Mouse (Mus musculus): ENCODE data around the gene Hira. TPM values are rescaled to one million over a fixed set of nuclear protein-coding genes. Genes with fewer than 3 reads are reported as not detected.

Hira gene
- polyA plus RNA-seq, 1 experiment from 2014 or later = 3.0 TPM

- no peak overlapping the region for H3K27ac ChIP-seq (ENCODE audit: low read length)
- H3K9ac ChIP-seq (ENCODE audit: low read depth, low read length) = no peak overlapping the region
- H3K36me3 ChIP-seq (ENCODE audit: control insufficient read depth, insufficient read depth) = peaks cover 13% of the 10 kb centered on the region
- no peaks in the 10 kb centered on the region for H3K9me3 ChIP-seq (replicated peaks; ENCODE audit: control insufficient read depth, low read length)
- no peak overlapping the region for H3K4me2 ChIP-seq (ENCODE audit: low read depth, low read length)
- WGBS (ENCODE audit: insufficient replicate concordance) = 49% methylated on average over 3 of the region's 3 CpGs
- peaks cover 7% of the 10 kb centered on the region for H3K4me1 ChIP-seq (ENCODE audit: control insufficient read depth, low read depth, low read length)
- ATAC-seq (ENCODE audit: low read depth) = no peak
- no peak overlapping the region for H3K4me3 ChIP-seq (ENCODE audit: low read depth, low read length)
- H3K27me3 ChIP-seq (ENCODE audit: control insufficient read depth, insufficient read depth, low read depth, low read length) = no peaks in the 10 kb centered on the region
Observed at GRCm38 (mm10) chr16:18895249-18895648, 18.4 kb downstream of the Hira start.

- Histone ChIP-seq H3K27me3 (ENCODE audit: control insufficient read depth, insufficient read depth, low read depth, low read length) (no peaks in the 10 kb centered on the region), H3K9me3 (replicated peaks; ENCODE audit: control insufficient read depth, low read length) (no peaks in the 10 kb centered on the region), H3K4me1 (ENCODE audit: control insufficient read depth, low read depth, low read length) (peaks cover 7% of the 10 kb centered on the region), H3K4me2 (ENCODE audit: low read depth, low read length) (no peak overlapping the region), H3K36me3 (ENCODE audit: control insufficient read depth, insufficient read depth) (peaks cover 13% of the 10 kb centered on the region), H3K27ac (ENCODE audit: low read length) (no peak overlapping the region), H3K4me3 (ENCODE audit: low read depth, low read length) (no peak overlapping the region), H3K9ac (ENCODE audit: low read depth, low read length) (no peak overlapping the region)
- ATAC-seq (ENCODE audit: low read depth) = peak; percentile 72
- WGBS (ENCODE audit: insufficient replicate concordance) = 45% methylated on average over 10 of the region's 10 CpGs
Observed at GRCm38 (mm10) chr16:18896429-18896828, 19.6 kb downstream of the Hira start.

GRCm38 (mm10) chr16:18905648-18906047 lies 28.8 kb downstream of the Hira start:
- 82% methylated on average over 1 of the region's 1 CpGs for WGBS (ENCODE audit: insufficient replicate concordance)
- H3K9ac ChIP-seq (ENCODE audit: low read depth, low read length) = no peak overlapping the region
- no peak overlapping the region for H3K4me3 ChIP-seq (ENCODE audit: low read depth, low read length)
- H3K4me2 ChIP-seq (ENCODE audit: low read depth, low read length) = no peak overlapping the region
- H3K9me3 ChIP-seq (replicated peaks; ENCODE audit: control insufficient read depth, low read length) = no peaks in the 10 kb centered on the region
- H3K27ac ChIP-seq (ENCODE audit: low read length) = no peak overlapping the region
- no peaks in the 10 kb centered on the region for H3K27me3 ChIP-seq (ENCODE audit: control insufficient read depth, insufficient read depth, low read depth, low read length)
- H3K4me1 ChIP-seq (ENCODE audit: control insufficient read depth, low read depth, low read length) = no peaks in the 10 kb centered on the region
- no peaks in the 10 kb centered on the region; the same call in 1 of the 2 replicates for H3K36me3 ChIP-seq (ENCODE audit: control insufficient read depth, insufficient read depth)
- ATAC-seq (ENCODE audit: low read depth) = no peak

- Histone ChIP-seq H3K9ac (ENCODE audit: low read depth, low read length) (no peak overlapping the region), H3K4me1 (ENCODE audit: control insufficient read depth, low read depth, low read length) (no peaks in the 10 kb centered on the region), H3K4me2 (ENCODE audit: low read depth, low read length) (no peak overlapping the region), H3K27me3 (ENCODE audit: control insufficient read depth, insufficient read depth, low read depth, low read length) (no peaks in the 10 kb centered on the region), H3K4me3 (ENCODE audit: low read depth, low read length) (no peak overlapping the region), H3K9me3 (replicated peaks; ENCODE audit: control insufficient read depth, low read length) (no peaks in the 10 kb centered on the region), H3K27ac (ENCODE audit: low read length) (no peak overlapping the region), H3K36me3 (ENCODE audit: control insufficient read depth, insufficient read depth) (peaks cover 33% of the 10 kb centered on the region)
- ATAC-seq (ENCODE audit: low read depth) = no peak
- WGBS (ENCODE audit: insufficient replicate concordance) = 79% methylated on average over 4 of the region's 4 CpGs
Observed at GRCm38 (mm10) chr16:18916064-18916463, 39.2 kb downstream of the Hira start.

- H3K36me3 ChIP-seq (ENCODE audit: control insufficient read depth, insufficient read depth) = peaks cover 28% of the 10 kb centered on the region
- no peak for ATAC-seq (ENCODE audit: low read depth)
- WGBS (ENCODE audit: insufficient replicate concordance) = 77% methylated on average over 2 of the region's 2 CpGs
Observed at GRCm38 (mm10) chr16:18921771-18922170, 44.9 kb downstream of the Hira start.

GRCm38 (mm10) chr16:18927963-18928362 lies 51.1 kb downstream of the Hira start:
- H3K9me3 ChIP-seq (replicated peaks; ENCODE audit: control insufficient read depth, low read length) = no peaks in the 10 kb centered on the region
- H3K27me3 ChIP-seq (ENCODE audit: control insufficient read depth, insufficient read depth, low read depth, low read length) = no peaks in the 10 kb centered on the region
- no peak overlapping the region for H3K4me2 ChIP-seq (ENCODE audit: low read depth, low read length)
- WGBS (ENCODE audit: insufficient replicate concordance) = 85% methylated on average over 1 of the region's 1 CpGs
- H3K9ac ChIP-seq (ENCODE audit: low read depth, low read length) = no peak overlapping the region
- H3K36me3 ChIP-seq (ENCODE audit: control insufficient read depth, insufficient read depth) = peaks cover 21% of the 10 kb centered on the region
- no peak overlapping the region for H3K4me3 ChIP-seq (ENCODE audit: low read depth, low read length)
- no peaks in the 10 kb centered on the region for H3K4me1 ChIP-seq (ENCODE audit: control insufficient read depth, low read depth, low read length)
- no peak for ATAC-seq (ENCODE audit: low read depth)
- H3K27ac ChIP-seq (ENCODE audit: low read length) = no peak overlapping the region

More at GRCm38 (mm10) chr16:18921771-18922170, 44.9 kb downstream of the Hira start:
- Histone ChIP-seq H3K27me3 (ENCODE audit: control insufficient read depth, insufficient read depth, low read depth, low read length) (no peaks in the 10 kb centered on the region), H3K4me2 (ENCODE audit: low read depth, low read length) (no peak overlapping the region), H3K4me1 (ENCODE audit: control insufficient read depth, low read depth, low read length) (no peaks in the 10 kb centered on the region), H3K9ac (ENCODE audit: low read depth, low read length) (no peak overlapping the region), H3K4me3 (ENCODE audit: low read depth, low read length) (no peak overlapping the region), H3K27ac (ENCODE audit: low read length) (no peak overlapping the region), H3K9me3 (replicated peaks; ENCODE audit: control insufficient read depth, low read length) (no peaks in the 10 kb centered on the region)

GRCm38 (mm10) chr16:18938321-18939082 lies 61.7 kb downstream of the Hira start:
- Histone ChIP-seq H3K27ac (ENCODE audit: low read length) (no peak overlapping the region), H3K9ac (ENCODE audit: low read depth, low read length) (no peak overlapping the region), H3K4me2 (ENCODE audit: low read depth, low read length) (no peak overlapping the region), H3K4me1 (ENCODE audit: control insufficient read depth, low read depth, low read length) (no peaks in the 10 kb centered on the region), H3K9me3 (replicated peaks; ENCODE audit: control insufficient read depth, low read length) (no peaks in the 10 kb centered on the region), H3K36me3 (ENCODE audit: control insufficient read depth, insufficient read depth) (peaks cover 17% of the 10 kb centered on the region), H3K27me3 (ENCODE audit: control insufficient read depth, insufficient read depth, low read depth, low read length) (no peaks in the 10 kb centered on the region), H3K4me3 (ENCODE audit: low read depth, low read length) (no peak overlapping the region)
- ATAC-seq (ENCODE audit: low read depth) = no peak
- WGBS (ENCODE audit: insufficient replicate concordance) = 78% methylated on average over 5 of the region's 5 CpGs

- Histone ChIP-seq H3K36me3 (ENCODE audit: control insufficient read depth, insufficient read depth) (peaks cover 13% of the 10 kb centered on the region), H3K4me1 (ENCODE audit: control insufficient read depth, low read depth, low read length) (no peaks in the 10 kb centered on the region), H3K27me3 (ENCODE audit: control insufficient read depth, insufficient read depth, low read depth, low read length) (no peaks in the 10 kb centered on the region), H3K4me3 (ENCODE audit: low read depth, low read length) (no peak overlapping the region), H3K9me3 (replicated peaks; ENCODE audit: control insufficient read depth, low read length) (no peaks in the 10 kb centered on the region), H3K27ac (ENCODE audit: low read length) (no peak overlapping the region), H3K4me2 (ENCODE audit: low read depth, low read length) (no peak overlapping the region), H3K9ac (ENCODE audit: low read depth, low read length) (no peak overlapping the region)
- no peak for ATAC-seq (ENCODE audit: low read depth)
- 79% methylated on average over 6 of the region's 6 CpGs for WGBS (ENCODE audit: insufficient replicate concordance)
Observed at GRCm38 (mm10) chr16:18943906-18944305, 67.1 kb downstream of the Hira start.

GRCm38 (mm10) chr16:18948941-18949340 lies 72.1 kb downstream of the Hira start:
- H3K9ac ChIP-seq (ENCODE audit: low read depth, low read length) = no peak overlapping the region
- no peak overlapping the region for H3K27ac ChIP-seq (ENCODE audit: low read length)
- no peak overlapping the region for H3K4me3 ChIP-seq (ENCODE audit: low read depth, low read length)
- ATAC-seq (ENCODE audit: low read depth) = no peak
- H3K4me2 ChIP-seq (ENCODE audit: low read depth, low read length) = no peak overlapping the region
- no peaks in the 10 kb centered on the region for H3K27me3 ChIP-seq (ENCODE audit: control insufficient read depth, insufficient read depth, low read depth, low read length)
- no peaks in the 10 kb centered on the region for H3K4me1 ChIP-seq (ENCODE audit: control insufficient read depth, low read depth, low read length)
- H3K36me3 ChIP-seq (ENCODE audit: control insufficient read depth, insufficient read depth) = peaks cover 16% of the 10 kb centered on the region
- H3K9me3 ChIP-seq (replicated peaks; ENCODE audit: control insufficient read depth, low read length) = no peaks in the 10 kb centered on the region
- WGBS (ENCODE audit: insufficient replicate concordance) = 87% methylated on average over 9 of the region's 9 CpGs

Data from liver, embryonic 16.5 days (tissue).